Mouse (Mus musculus): ENCODE measurements around the gene Setd3. TPM values are rescaled to one million over a fixed set of nuclear protein-coding genes. Genes with fewer than 3 reads are reported as not detected.

The Setd3 gene
- polyA plus RNA-seq, 1 experiment from 2014 or later, result 76.5 TPM

DNA sequence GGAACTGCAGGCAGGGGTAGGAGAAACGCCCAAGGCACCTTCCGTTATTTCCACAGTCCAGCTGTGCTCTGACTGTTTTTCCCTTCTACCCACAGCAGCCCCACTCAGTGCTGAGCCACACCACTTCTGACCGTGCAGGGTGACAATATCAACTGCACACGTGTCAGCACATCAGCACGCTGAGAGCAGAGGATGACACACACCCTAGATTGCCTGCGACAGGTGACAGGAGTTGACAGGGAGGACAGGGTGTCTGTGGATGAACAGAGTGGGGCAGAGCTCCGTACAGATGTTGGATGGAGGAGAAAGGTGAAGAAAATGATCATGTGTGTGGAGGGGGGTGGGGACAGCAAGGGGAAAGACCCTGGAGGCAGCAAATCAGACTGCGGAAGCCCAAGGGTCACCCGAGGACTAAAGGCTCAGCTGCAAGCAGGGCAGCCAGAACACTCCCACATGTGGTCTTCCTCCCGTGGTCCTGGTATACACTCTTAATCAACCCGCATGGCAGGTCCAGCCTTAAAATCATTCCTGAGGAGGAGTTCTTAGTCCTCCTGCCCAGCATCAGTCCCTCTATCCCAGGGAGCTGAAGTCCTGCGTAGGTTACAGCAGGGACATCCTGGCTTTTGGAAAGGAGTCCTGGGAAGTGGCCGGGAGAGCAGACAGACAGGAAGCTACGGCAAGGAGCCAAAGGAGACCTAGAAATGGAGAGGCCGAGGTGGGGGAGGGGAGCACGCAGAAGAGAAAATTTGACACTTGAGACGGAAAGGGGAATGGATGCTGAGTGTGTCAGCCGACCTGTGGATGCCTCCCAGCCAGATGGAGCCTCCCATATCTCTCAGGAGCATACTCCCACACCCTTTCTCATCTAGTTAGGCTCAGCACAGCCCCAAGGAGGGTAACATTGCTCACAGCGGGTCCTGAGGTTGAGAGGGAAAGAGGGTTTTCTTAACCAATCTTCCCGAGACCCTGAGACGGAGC lies 108.1 kb downstream of the Setd3 start:
- Histone ChIP-seq H3K9me3 (ENCODE audit: control insufficient read depth, low read length) (no peaks in the 10 kb centered on the region), H3K4me2 (ENCODE audit: low read depth, severe bottlenecking) (no peak overlapping the region), H3K36me3 (ENCODE audit: control insufficient read depth, insufficient read depth, low read length) (no peaks in the 10 kb centered on the region), H3K4me1 (ENCODE audit: control insufficient read depth, insufficient read depth, low read length) (0 out of 2 replicates have a peak, but pooled peaks cover 6% of the 10 kb centered on the region), H3K4me3 (ENCODE audit: low read depth, low read length) (no peak overlapping the region), H3K27me3 (ENCODE audit: control insufficient read depth, insufficient read depth, low read length) (no peaks in the 10 kb centered on the region), H3K27ac (replicated peaks; ENCODE audit: low read depth, low read length) (no peak overlapping the region), H3K9ac (ENCODE audit: low read length) (no peak overlapping the region)
- ATAC-seq (ENCODE audit: insufficient number of reproducible peaks, low FRiP score, low TSS enrichment, low read depth), result peak; percentile 17; the same call in 1 of the 2 replicates
- peak; percentile 41 for DNase-seq (ENCODE audit: low spot score)
- 47% methylated on average over 21 of the region's 21 CpGs for WGBS

DNA sequence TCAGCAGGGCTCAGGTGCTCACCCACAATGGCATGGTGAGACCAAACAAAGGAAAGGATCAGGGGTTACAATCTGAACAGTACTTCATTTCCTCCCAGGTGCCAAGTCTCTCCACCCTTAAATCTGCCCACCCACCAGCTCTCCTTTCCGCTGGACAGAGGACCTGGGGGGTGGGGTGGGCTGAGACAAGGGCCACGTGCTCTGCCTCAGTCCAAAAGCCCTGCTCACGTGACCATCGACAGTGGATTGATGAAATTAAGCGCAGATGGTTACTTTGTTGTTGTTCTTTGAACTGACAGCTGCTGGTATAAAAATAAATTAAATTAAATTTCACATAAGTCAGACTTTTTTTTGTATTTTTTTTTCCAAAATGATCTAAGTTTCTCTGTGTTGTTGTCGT lies 109.6 kb downstream of the Setd3 start:
- ATAC-seq (ENCODE audit: insufficient number of reproducible peaks, low FRiP score, low TSS enrichment, low read depth) (no peak), DNase-seq (ENCODE audit: low spot score) (peak; percentile 48)
- 36% methylated on average over 6 of the region's 6 CpGs for WGBS
- Histone ChIP-seq H3K4me1 (ENCODE audit: control insufficient read depth, insufficient read depth, low read length) (peaks cover 12% of the 10 kb centered on the region), H3K27me3 (ENCODE audit: control insufficient read depth, insufficient read depth, low read length) (no peaks in the 10 kb centered on the region), H3K9ac (ENCODE audit: low read length) (no peak overlapping the region), H3K4me3 (ENCODE audit: low read depth, low read length) (no peak overlapping the region), H3K36me3 (ENCODE audit: control insufficient read depth, insufficient read depth, low read length) (no peaks in the 10 kb centered on the region), H3K27ac (replicated peaks; ENCODE audit: low read depth, low read length) (no peak overlapping the region), H3K9me3 (ENCODE audit: control insufficient read depth, low read length) (no peaks in the 10 kb centered on the region), H3K4me2 (ENCODE audit: low read depth, severe bottlenecking) (no peak overlapping the region)

DNA sequence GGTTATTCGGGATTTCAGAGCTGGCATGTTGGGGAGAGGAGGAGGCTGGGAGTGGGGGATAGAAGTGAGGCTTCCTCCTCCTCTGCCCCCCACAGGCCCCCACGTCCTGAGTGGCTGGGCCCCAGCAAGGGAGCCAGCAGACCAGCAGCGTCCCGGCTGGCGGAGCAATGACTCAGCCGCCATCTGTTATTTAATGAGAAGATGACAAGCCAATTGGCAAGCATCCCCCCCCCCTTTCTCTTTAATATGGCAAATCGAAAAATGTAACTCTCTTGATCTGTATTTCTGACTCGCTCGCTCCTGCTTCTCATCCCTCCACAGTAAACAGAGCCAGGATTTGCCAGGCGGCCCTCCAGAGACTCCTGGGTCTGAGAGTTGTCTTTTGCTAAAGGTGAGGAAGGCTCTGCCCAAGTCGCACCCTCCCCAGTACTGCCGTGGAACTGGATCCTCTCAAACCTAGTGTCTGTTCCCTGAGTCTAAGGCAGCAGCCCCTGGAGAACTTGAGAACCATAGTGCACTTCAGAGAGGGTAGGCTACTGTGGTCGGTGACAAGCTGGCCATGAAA lies 111.2 kb downstream of the Setd3 start:
- Histone ChIP-seq H3K4me1 (ENCODE audit: control insufficient read depth, insufficient read depth, low read length) (peaks cover 15% of the 10 kb centered on the region), H3K4me2 (ENCODE audit: low read depth, severe bottlenecking) (no peak overlapping the region), H3K27me3 (ENCODE audit: control insufficient read depth, insufficient read depth, low read length) (no peaks in the 10 kb centered on the region), H3K9ac (ENCODE audit: low read length) (no peak overlapping the region), H3K27ac (replicated peaks; ENCODE audit: low read depth, low read length) (no peak overlapping the region; the same call in 1 of the 2 replicates), H3K36me3 (ENCODE audit: control insufficient read depth, insufficient read depth, low read length) (no peaks in the 10 kb centered on the region), H3K4me3 (ENCODE audit: low read depth, low read length) (no peak overlapping the region), H3K9me3 (ENCODE audit: control insufficient read depth, low read length) (no peaks in the 10 kb centered on the region)
- ATAC-seq (ENCODE audit: insufficient number of reproducible peaks, low FRiP score, low TSS enrichment, low read depth), result no peak
- DNase-seq (ENCODE audit: low spot score), result no peak
- 76% methylated on average over 13 of the region's 13 CpGs for WGBS

DNA sequence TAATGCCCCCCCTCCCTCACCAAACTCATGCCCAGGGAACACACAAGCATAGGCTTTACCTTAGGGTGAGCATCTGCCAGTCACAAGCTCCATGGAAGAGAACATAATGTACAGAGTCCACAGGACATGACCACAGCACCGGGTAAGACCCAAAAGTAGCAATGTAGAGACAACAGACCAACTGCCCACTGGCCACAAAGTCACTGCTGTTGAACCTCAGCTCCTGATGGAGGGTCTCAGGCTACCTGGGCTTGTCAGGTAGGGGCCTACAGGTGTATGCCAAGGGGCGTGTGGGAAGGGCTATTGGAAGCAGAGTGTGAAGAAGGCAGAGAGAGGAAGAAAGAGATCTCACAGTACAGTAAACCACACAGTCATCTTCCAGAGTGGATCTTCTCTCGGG lies 111.9 kb downstream of the Setd3 start:
- no peak overlapping the region for H3K4me3 ChIP-seq (ENCODE audit: low read depth, low read length)
- H3K9me3 ChIP-seq (ENCODE audit: control insufficient read depth, low read length), result no peaks in the 10 kb centered on the region
- DNase-seq (ENCODE audit: low spot score), result no peak
- peaks cover 15% of the 10 kb centered on the region for H3K4me1 ChIP-seq (ENCODE audit: control insufficient read depth, insufficient read depth, low read length)
- no peak overlapping the region for H3K27ac ChIP-seq (replicated peaks; ENCODE audit: low read depth, low read length)
- 90% methylated on average over 3 of the region's 3 CpGs for WGBS
- H3K4me2 ChIP-seq (ENCODE audit: low read depth, severe bottlenecking), result no peak overlapping the region
- H3K9ac ChIP-seq (ENCODE audit: low read length), result no peak overlapping the region
- no peaks in the 10 kb centered on the region for H3K27me3 ChIP-seq (ENCODE audit: control insufficient read depth, insufficient read depth, low read length)
- no peak for ATAC-seq (ENCODE audit: insufficient number of reproducible peaks, low FRiP score, low TSS enrichment, low read depth)
- no peaks in the 10 kb centered on the region for H3K36me3 ChIP-seq (ENCODE audit: control insufficient read depth, insufficient read depth, low read length)

DNA sequence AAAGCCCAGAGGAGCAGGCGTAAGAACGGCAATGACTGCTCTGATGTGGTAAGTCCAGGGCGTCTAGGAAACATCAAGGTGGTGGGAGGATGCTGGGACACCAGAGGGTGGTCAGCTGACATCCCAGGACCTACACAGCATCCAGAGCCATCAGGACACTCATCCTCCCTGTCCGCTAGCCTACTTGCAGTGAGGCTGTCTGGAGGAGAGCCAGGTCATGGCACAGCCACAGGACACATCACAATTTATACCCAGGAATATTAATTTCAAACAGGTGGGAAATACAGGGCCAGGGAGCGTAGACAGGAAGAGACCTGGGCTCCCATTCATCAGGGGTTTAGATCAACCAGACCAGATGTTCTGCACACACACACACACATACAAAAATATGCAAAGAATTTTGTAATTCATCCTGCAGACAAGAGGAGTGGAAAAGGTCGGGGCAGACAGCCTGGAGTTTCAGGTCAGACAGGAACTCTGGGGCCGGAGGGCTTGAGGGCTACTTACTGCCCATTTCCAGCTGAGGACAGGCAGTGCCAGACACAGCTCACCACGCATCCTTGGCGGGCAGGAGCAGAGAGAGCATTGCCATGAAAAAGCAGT lies 114.6 kb downstream of the Setd3 start:
- no peaks in the 10 kb centered on the region for H3K27me3 ChIP-seq (ENCODE audit: control insufficient read depth, insufficient read depth, low read length)
- H3K4me1 ChIP-seq (ENCODE audit: control insufficient read depth, insufficient read depth, low read length), result peaks cover 10% of the 10 kb centered on the region
- H3K27ac ChIP-seq (replicated peaks; ENCODE audit: low read depth, low read length), result peak overlapping the region; percentile 63; the same call in 1 of the 2 replicates
- DNase-seq (ENCODE audit: low spot score), result peak; percentile 42
- H3K36me3 ChIP-seq (ENCODE audit: control insufficient read depth, insufficient read depth, low read length), result no peaks in the 10 kb centered on the region
- no peak overlapping the region for H3K9ac ChIP-seq (ENCODE audit: low read length)
- H3K4me2 ChIP-seq (ENCODE audit: low read depth, severe bottlenecking), result no peak overlapping the region
- peak; percentile 24; the same call in 1 of the 2 replicates for ATAC-seq (ENCODE audit: insufficient number of reproducible peaks, low FRiP score, low TSS enrichment, low read depth)
- no peak overlapping the region for H3K4me3 ChIP-seq (ENCODE audit: low read depth, low read length)
- H3K9me3 ChIP-seq (ENCODE audit: control insufficient read depth, low read length), result no peaks in the 10 kb centered on the region
- WGBS, result 43% methylated on average over 9 of the region's 9 CpGs

DNA sequence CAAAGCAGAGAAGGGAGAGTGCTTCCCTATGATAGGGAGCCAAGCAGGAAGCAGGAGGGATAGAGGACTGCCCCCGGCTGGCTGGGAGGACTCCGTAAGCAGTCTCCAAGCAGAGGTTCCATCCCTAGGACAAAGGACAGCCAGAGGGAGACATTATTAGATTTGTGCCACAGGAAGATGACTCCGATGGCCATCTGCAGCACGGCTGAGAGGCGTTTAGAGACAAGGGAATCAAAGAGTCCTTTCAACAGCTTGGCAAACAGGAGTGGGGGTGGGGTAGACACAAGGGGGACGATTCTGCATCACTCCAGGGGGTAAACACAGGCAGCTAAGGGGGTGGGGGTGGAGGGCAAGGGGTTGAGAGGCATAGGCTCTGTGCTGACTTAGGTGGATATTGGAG lies 115.1 kb downstream of the Setd3 start:
- no peaks in the 10 kb centered on the region for H3K36me3 ChIP-seq (ENCODE audit: control insufficient read depth, insufficient read depth, low read length)
- no peaks in the 10 kb centered on the region for H3K27me3 ChIP-seq (ENCODE audit: control insufficient read depth, insufficient read depth, low read length)
- ATAC-seq (ENCODE audit: insufficient number of reproducible peaks, low FRiP score, low TSS enrichment, low read depth) (no peak), DNase-seq (ENCODE audit: low spot score) (no peak)
- H3K4me1 ChIP-seq (ENCODE audit: control insufficient read depth, insufficient read depth, low read length), result peaks cover 10% of the 10 kb centered on the region
- no peak overlapping the region for H3K4me3 ChIP-seq (ENCODE audit: low read depth, low read length)
- H3K4me2 ChIP-seq (ENCODE audit: low read depth, severe bottlenecking), result no peak overlapping the region
- H3K9me3 ChIP-seq (ENCODE audit: control insufficient read depth, low read length), result no peaks in the 10 kb centered on the region
- no peak overlapping the region for H3K9ac ChIP-seq (ENCODE audit: low read length)
- H3K27ac ChIP-seq (replicated peaks; ENCODE audit: low read depth, low read length), result no peak overlapping the region
- 42% methylated on average over 6 of the region's 6 CpGs for WGBS

DNA sequence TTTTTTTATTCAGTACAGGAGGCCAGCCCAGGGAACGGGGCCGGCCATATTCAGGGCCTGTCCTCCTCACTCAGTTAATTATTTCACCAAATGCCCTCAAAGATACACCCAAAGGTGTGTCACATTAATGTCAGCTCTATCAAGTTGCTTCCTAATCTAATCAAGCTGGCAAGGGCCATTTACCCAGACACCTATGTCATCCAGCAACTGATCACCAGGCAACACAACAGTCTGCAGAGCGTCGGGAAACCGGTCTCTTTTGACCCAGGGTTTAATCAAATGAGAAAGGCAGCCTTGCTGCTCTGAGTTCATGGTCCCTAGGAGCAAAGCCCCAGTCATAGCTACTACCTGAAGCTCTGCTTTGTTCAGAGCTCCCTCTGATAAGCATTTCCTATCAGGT lies 117.0 kb downstream of the Setd3 start:
- ATAC-seq (ENCODE audit: insufficient number of reproducible peaks, low FRiP score, low TSS enrichment, low read depth), result no peak
- Histone ChIP-seq H3K27me3 (ENCODE audit: control insufficient read depth, insufficient read depth, low read length) (no peaks in the 10 kb centered on the region), H3K9me3 (ENCODE audit: control insufficient read depth, low read length) (no peaks in the 10 kb centered on the region), H3K9ac (ENCODE audit: low read length) (no peak overlapping the region), H3K27ac (replicated peaks; ENCODE audit: low read depth, low read length) (no peak overlapping the region), H3K4me2 (ENCODE audit: low read depth, severe bottlenecking) (no peak overlapping the region), H3K4me1 (ENCODE audit: control insufficient read depth, insufficient read depth, low read length) (peaks cover 10% of the 10 kb centered on the region), H3K4me3 (ENCODE audit: low read depth, low read length) (no peak overlapping the region), H3K36me3 (ENCODE audit: control insufficient read depth, insufficient read depth, low read length) (no peaks in the 10 kb centered on the region)
- WGBS, result 68% methylated on average over 5 of the region's 5 CpGs
- DNase-seq (ENCODE audit: low spot score), result no peak

DNA sequence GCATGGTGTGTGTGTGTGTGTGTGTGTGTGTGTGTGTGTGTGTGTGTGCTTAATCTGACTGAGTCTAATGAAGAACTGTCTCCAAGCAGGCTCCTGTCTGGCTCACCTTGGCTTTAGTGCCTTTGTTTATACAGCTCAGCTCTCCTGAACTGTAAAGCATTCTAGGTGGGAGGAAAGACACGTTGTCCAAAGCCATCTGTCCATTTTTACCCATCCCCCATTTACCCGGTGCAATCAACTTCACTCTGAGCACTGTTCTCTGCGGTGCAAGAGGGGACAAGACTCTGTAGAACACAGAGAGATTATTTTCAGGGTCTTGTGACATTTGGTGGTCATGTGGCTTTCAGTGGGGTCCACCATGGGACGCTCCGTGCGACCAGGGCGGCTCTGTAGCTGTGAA lies 117.5 kb downstream of the Setd3 start:
- H3K9me3 ChIP-seq (ENCODE audit: control insufficient read depth, low read length), result no peaks in the 10 kb centered on the region
- H3K9ac ChIP-seq (ENCODE audit: low read length), result no peak overlapping the region
- H3K4me2 ChIP-seq (ENCODE audit: low read depth, severe bottlenecking), result no peak overlapping the region
- H3K4me1 ChIP-seq (ENCODE audit: control insufficient read depth, insufficient read depth, low read length), result peaks cover 10% of the 10 kb centered on the region
- ATAC-seq (ENCODE audit: insufficient number of reproducible peaks, low FRiP score, low TSS enrichment, low read depth) (no peak), DNase-seq (ENCODE audit: low spot score) (no peak)
- no peaks in the 10 kb centered on the region for H3K27me3 ChIP-seq (ENCODE audit: control insufficient read depth, insufficient read depth, low read length)
- H3K36me3 ChIP-seq (ENCODE audit: control insufficient read depth, insufficient read depth, low read length), result no peaks in the 10 kb centered on the region
- H3K27ac ChIP-seq (replicated peaks; ENCODE audit: low read depth, low read length), result no peak overlapping the region
- WGBS, result 85% methylated on average over 7 of the region's 7 CpGs
- no peak overlapping the region for H3K4me3 ChIP-seq (ENCODE audit: low read depth, low read length)

Measured in limb, embryonic 11.5 days (tissue).